Mouse (Mus musculus) small intestine, adult 2 months (tissue): ENCODE results near the gene Cntrl.

Experiments used
- CTCF ChIP-seq: fragments of 200-500 bp; IDR thresholded peaks from 2 replicates; pipeline ENCODE4 v1.5.1; 2012; ENCODE audit warnings: low read depth, mild to moderate bottlenecking, control low read depth, inconsistent platforms, low read length, moderate library complexity, mixed read lengths; ENCODE audit not compliant: insufficient replicate concordance, insufficient read length; ENCODE audit errors: extremely low read depth
- POLR2A ChIP-seq: fragments of 200-500 bp; IDR thresholded peaks from 2 replicates; pipeline ENCODE4 v1.6.1; 2012; ENCODE audit warnings: low read depth, mild to moderate bottlenecking, control low read depth, inconsistent platforms, low read length, moderate library complexity

DNA sequence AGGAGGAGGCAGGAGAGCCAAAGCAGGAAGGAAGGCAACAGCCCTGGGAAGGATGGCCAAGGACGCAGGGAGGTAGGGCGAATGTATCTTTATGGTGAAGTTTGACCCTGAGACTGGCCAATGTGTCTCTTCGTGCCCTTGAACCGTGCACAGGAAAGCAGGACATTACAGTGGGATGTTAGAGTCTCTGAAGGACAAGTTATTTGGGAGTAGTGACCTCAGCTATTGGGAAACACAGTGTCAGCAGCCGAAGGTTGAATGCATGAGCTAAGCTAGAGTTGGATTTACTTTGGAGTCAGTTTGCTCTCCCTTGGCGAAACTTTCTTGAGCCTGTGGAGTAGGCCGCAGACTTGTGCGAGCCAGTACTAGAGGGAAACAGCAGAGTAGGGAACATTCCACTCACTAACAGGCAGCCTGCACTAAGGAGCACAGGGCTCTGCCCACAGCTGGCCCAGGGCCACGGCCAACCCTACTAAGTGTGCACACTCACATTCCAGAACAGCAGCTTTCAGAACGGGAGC is 62.1 kb downstream of the Cntrl start:
- TF ChIP-seq POLR2A (no peak), CTCF (no peak)
